Mouse (Mus musculus) intestine, embryonic 14.5 days (tissue): ENCODE measurements at regions not wholly inside any gene's neighbourhood (a gene's known extent, or its start where the extent isn't known, plus 50 kb on each side); places are given as distances from the start of the nearest gene placed in this dataset.
A peak's percentile ranks its signal among the peaks of the same experiment; 100 is the strongest.

ENCODE experiments used
- ATAC-seq: fragments of 200-750 bp; cut with Nextera tagmentation; replicated peaks from 2 replicates; pipeline ENCODE4 v1.8.0; 2017; ENCODE audit warnings: low read depth, moderate number of reproducible peaks, moderate TSS enrichment, moderate library complexity; ENCODE audit not compliant: low FRiP score, low TSS enrichment
- DNase-seq: peaks from one replicate; pipeline ENCODE4 v3.0.0-alpha.2; 2018; ENCODE audit warnings: low spot score
- H3K27ac ChIP-seq: fragments of 300-500 bp; sonication (generic); 2 replicates; pipeline ENCODE4 v1.5.1; 2014; ENCODE audit warnings: low read depth, mild to moderate bottlenecking, control low read depth
- H3K27me3 ChIP-seq: fragments of 300-500 bp; sonication (generic); replicated peaks from 2 replicates; pipeline ENCODE4 v1.6.1; 2014; ENCODE audit warnings: low read length, control low read depth; ENCODE audit not compliant: control insufficient read depth, insufficient read depth
- H3K36me3 ChIP-seq: fragments of 300-500 bp; sonication (generic); 2 replicates; pipeline ENCODE4 v1.6.1; 2014; ENCODE audit warnings: low read length, control low read depth; ENCODE audit not compliant: control insufficient read depth, insufficient read depth
- H3K4me1 ChIP-seq: fragments of 300-500 bp; sonication (generic); replicated peaks from 2 replicates; pipeline ENCODE4 v1.6.1; 2014; ENCODE audit warnings: low read length, control low read depth, mixed read lengths; ENCODE audit not compliant: control insufficient read depth, insufficient read depth
- H3K4me2 ChIP-seq: fragments of 300-500 bp; sonication (generic); 2 replicates; pipeline ENCODE4 v1.6.1; 2014; ENCODE audit warnings: low read length
- H3K4me3 ChIP-seq: fragments of 300-500 bp; sonication (generic); 2 replicates; pipeline ENCODE4 v1.5.1; 2014; ENCODE audit warnings: low read depth, low read length, control low read depth, mixed read lengths
- H3K9ac ChIP-seq: fragments of 300-500 bp; sonication (generic); 2 replicates; pipeline ENCODE4 v1.6.1; 2014; ENCODE audit warnings: mild to moderate bottlenecking, low read length
- H3K9me3 ChIP-seq: fragments of 300-500 bp; sonication (generic); 2 replicates; pipeline ENCODE4 v1.6.1; 2016; ENCODE audit warnings: low read length, control low read depth; ENCODE audit not compliant: control insufficient read depth
- WGBS: fragments of 180-500 bp; shearing (Covaris S2); extraction: QIAGEN DNeasy Blood & Tissue Kit; methylation state at CpG from one replicate; pipeline ENCODE4 v1.1.7; 2014; 5-methylcytosine and 5-hydroxymethylcytosine counted together

- no peaks in the 10 kb centered on the region for H3K27me3 ChIP-seq
- H3K36me3 ChIP-seq: no peaks in the 10 kb centered on the region
- H3K4me1 ChIP-seq: peaks cover 6% of the 10 kb centered on the region; the same call in 1 of the 2 replicates
- H3K9me3 ChIP-seq: no peaks in the 10 kb centered on the region
- no peak overlapping the region for H3K9ac ChIP-seq
- H3K27ac ChIP-seq: no peak overlapping the region
- H3K4me2 ChIP-seq: no peak overlapping the region
- WGBS: 49% methylated on average over 2 of the region's 2 CpGs
- ATAC-seq (no peak), DNase-seq (no peak)
- no peak overlapping the region for H3K4me3 ChIP-seq
Measured at GRCm38 (mm10) chr11:20902001-20902400, 71.1 kb upstream of the Lgalsl start.

GRCm38 (mm10) chr11:20902910-20903309 lies 72.1 kb upstream of the Lgalsl start:
- H3K27me3 ChIP-seq: no peaks in the 10 kb centered on the region
- WGBS: 65% methylated on average over 8 of the region's 8 CpGs
- DNase-seq (no peak), ATAC-seq (no peak)
- peaks cover 6% of the 10 kb centered on the region; the same call in 1 of the 2 replicates for H3K4me1 ChIP-seq
- H3K9me3 ChIP-seq: no peaks in the 10 kb centered on the region
- H3K36me3 ChIP-seq: no peaks in the 10 kb centered on the region
- H3K4me2 ChIP-seq: no peak overlapping the region
- H3K4me3 ChIP-seq: no peak overlapping the region
- no peak overlapping the region for H3K27ac ChIP-seq
- H3K9ac ChIP-seq: no peak overlapping the region

- Histone ChIP-seq H3K9me3 (no peaks in the 10 kb centered on the region), H3K27me3 (no peaks in the 10 kb centered on the region), H3K36me3 (no peaks in the 10 kb centered on the region), H3K27ac (no peak overlapping the region), H3K4me3 (no peak overlapping the region), H3K4me1 (no peaks in the 10 kb centered on the region), H3K9ac (no peak overlapping the region), H3K4me2 (no peak overlapping the region)
- ATAC-seq (no peak), DNase-seq (no peak)
- WGBS: 79% methylated on average over 3 of the region's 3 CpGs
Measured at GRCm38 (mm10) chr11:20907996-20908395, 77.1 kb upstream of the Lgalsl start.

- Histone ChIP-seq H3K4me1 (no peaks in the 10 kb centered on the region), H3K36me3 (no peaks in the 10 kb centered on the region), H3K27me3 (no peaks in the 10 kb centered on the region), H3K9me3 (no peaks in the 10 kb centered on the region), H3K4me2 (no peak overlapping the region), H3K9ac (no peak overlapping the region), H3K4me3 (no peak overlapping the region), H3K27ac (no peak overlapping the region)
- ATAC-seq (no peak), DNase-seq (no peak)
- WGBS: 67% methylated on average over 4 of the region's 4 CpGs
Measured at GRCm38 (mm10) chr11:20908471-20908870, 77.6 kb upstream of the Lgalsl start.

- Histone ChIP-seq H3K4me3 (no peak overlapping the region), H3K27ac (no peak overlapping the region), H3K36me3 (no peaks in the 10 kb centered on the region), H3K27me3 (no peaks in the 10 kb centered on the region), H3K9ac (no peak overlapping the region), H3K9me3 (no peaks in the 10 kb centered on the region), H3K4me1 (peaks cover 21% of the 10 kb centered on the region), H3K4me2 (no peak overlapping the region)
- DNase-seq (no peak), ATAC-seq (no peak)
- 88% methylated on average over 2 of the region's 2 CpGs for WGBS
Measured at GRCm38 (mm10) chr11:20913042-20913441, 82.2 kb upstream of the Lgalsl start.

- Histone ChIP-seq H3K36me3 (no peaks in the 10 kb centered on the region), H3K27me3 (no peaks in the 10 kb centered on the region), H3K4me2 (no peak overlapping the region), H3K9ac (no peak overlapping the region), H3K4me1 (peaks cover 21% of the 10 kb centered on the region), H3K4me3 (no peak overlapping the region), H3K9me3 (no peaks in the 10 kb centered on the region), H3K27ac (no peak overlapping the region)
- ATAC-seq: peak; percentile 52
- 21% methylated on average over 8 of the region's 8 CpGs for WGBS
- peak; percentile 94 for DNase-seq
Measured at GRCm38 (mm10) chr11:20913598-20914296, 82.9 kb upstream of the Lgalsl start.

GRCm38 (mm10) chr11:20914297-20914997 lies 83.6 kb upstream of the Lgalsl start:
- ATAC-seq (no peak; the same call in 1 of the 2 replicates), DNase-seq (no peak)
- WGBS: 40% methylated on average over 12 of the region's 12 CpGs
- H3K27ac ChIP-seq: peak overlapping the region; percentile 69
- no peaks in the 10 kb centered on the region for H3K9me3 ChIP-seq
- no peaks in the 10 kb centered on the region for H3K36me3 ChIP-seq
- H3K4me2 ChIP-seq: peak overlapping the region; percentile 18; the same call in 1 of the 2 replicates
- H3K4me3 ChIP-seq: no peak overlapping the region
- no peaks in the 10 kb centered on the region for H3K27me3 ChIP-seq
- no peak overlapping the region for H3K9ac ChIP-seq
- peaks cover 21% of the 10 kb centered on the region for H3K4me1 ChIP-seq

GRCm38 (mm10) chr11:20915182-20915602 lies 84.3 kb upstream of the Lgalsl start:
- H3K4me1 ChIP-seq: peaks cover 21% of the 10 kb centered on the region
- H3K27me3 ChIP-seq: no peaks in the 10 kb centered on the region
- no peak overlapping the region for H3K4me3 ChIP-seq
- 27% methylated on average over 8 of the region's 8 CpGs for WGBS
- peak overlapping the region; percentile 18; the same call in 1 of the 2 replicates for H3K4me2 ChIP-seq
- no peaks in the 10 kb centered on the region for H3K36me3 ChIP-seq
- DNase-seq (peak; percentile 62), ATAC-seq (peak; percentile 29; the same call in 1 of the 2 replicates)
- no peaks in the 10 kb centered on the region for H3K9me3 ChIP-seq
- peak overlapping the region; percentile 69 for H3K27ac ChIP-seq
- H3K9ac ChIP-seq: no peak overlapping the region
